Mouse (Mus musculus) gastrocnemius, postnatal 14 days (tissue): ENCODE results near the gene Dmtf1. TPM values are rescaled to one million over a fixed set of nuclear protein-coding genes. Genes with fewer than 3 reads are reported as not detected.
"Not testable (repeated sequence)": the region's sequence is repeated elsewhere in the genome, so short reads cannot be mapped to it uniquely, and the experiment has no call there.

Experiments used
- DNase-seq: peaks from one replicate; pipeline ENCODE4 v3.0.0; 2021; ENCODE audit warnings: mixed read lengths
- intact Hi-C: fragments of 180-260 bp; cut with DNase I; formaldehyde crosslinking; loops from one replicate; pipeline ENCODE4 v1.15.1; 2025; ENCODE audit warnings: low total_unique reads
- long read RNA-seq, 2 experiments: library from polyadenylated mRNA; stranded (forward); transcript quantifications; one replicate each; pipeline ENCODE4 v2.0.0; 2021
- total RNA-seq, 2 experiments: library from RNA; stranded (reverse); gene quantifications; 2 replicates each; pipeline ENCODE4 v1.2.3; 2021

Gene Dmtf1
- 10 to 100 TPM in 1 of 2 experiments, 1 to 10 TPM in 1; 7.8 to 10.2 TPM for total RNA-seq
- long read RNA-seq, experiment 1, partial matches to known transcripts: 1 of 3 reads
- long read RNA-seq, experiment 1, other reads (novel, unspliced or antisense): 0 of 3 reads
- long read RNA-seq, experiment 2, partial matches to known transcripts: 1 of 7 reads
- long read RNA-seq, experiment 2, other reads (novel, unspliced or antisense): 2 of 7 reads

GRCm38 (mm10) chr5:9161456-9162041 lies at the start of gene Dmtf1:
Gene Dmtf1, minus strand, starts transcription at chr5:9161776.
- intact Hi-C loops: no loop called here
- DNase-seq: peak; percentile 89

- intact Hi-C loops: no loop called here
These were observed 24.9 kb upstream of the Dmtf1 start for GRCm38 (mm10) chr5:9186467-9186866.

GRCm38 (mm10) chr5:9173295-9173694 lies 11.7 kb upstream of the Dmtf1 start:
- intact Hi-C loops: no loop called here
- no peak for DNase-seq

More at GRCm38 (mm10) chr5:9186467-9186866, 24.9 kb upstream of the Dmtf1 start:
- no peak for DNase-seq

GRCm38 (mm10) chr5:9169328-9170005 lies 7.9 kb upstream of the Dmtf1 start:
- intact Hi-C loops, DNase-seq: not testable (repeated sequence)

GRCm38 (mm10) chr5:9166366-9166765 lies 4.8 kb upstream of the Dmtf1 start:
- no peak for DNase-seq
- intact Hi-C loops: no loop called here

GRCm38 (mm10) chr5:9165151-9165550 lies 3.6 kb upstream of the Dmtf1 start:
- intact Hi-C loops, DNase-seq: not testable (repeated sequence)

- intact Hi-C loops: no loop called here
- no peak for DNase-seq
These were observed 1.8 kb upstream of the Dmtf1 start for GRCm38 (mm10) chr5:9163411-9163810.

- intact Hi-C loops: no loop called here
- no peak for DNase-seq
These were observed 512 bp upstream of the Dmtf1 start for GRCm38 (mm10) chr5:9162088-9162487.

GRCm38 (mm10) chr5:9160831-9161455 lies 633 bp downstream of the Dmtf1 start:
- intact Hi-C loops: no loop called here
- peak; percentile 33 for DNase-seq

GRCm38 (mm10) chr5:9157336-9157735 lies 4.2 kb downstream of the Dmtf1 start:
- intact Hi-C loops: no loop called here
- DNase-seq: no peak

GRCm38 (mm10) chr5:9156746-9157145 lies 4.8 kb downstream of the Dmtf1 start:
- no peak for DNase-seq
- intact Hi-C loops: no loop called here

- intact Hi-C loops: no loop called here
- no peak for DNase-seq
These were observed 12.2 kb downstream of the Dmtf1 start for GRCm38 (mm10) chr5:9149273-9149850.

- intact Hi-C loops: no loop called here
- DNase-seq: no peak
These were observed 19.2 kb downstream of the Dmtf1 start for GRCm38 (mm10) chr5:9142376-9142775.

GRCm38 (mm10) chr5:9140724-9141123 lies 20.9 kb downstream of the Dmtf1 start:
- DNase-seq: no peak
- intact Hi-C loops: no loop called here

- intact Hi-C loops: no loop called here
- DNase-seq: no peak
These were observed 26.0 kb downstream of the Dmtf1 start for GRCm38 (mm10) chr5:9135588-9135987.

GRCm38 (mm10) chr5:9131786-9132185 lies 29.8 kb downstream of the Dmtf1 start:
- no peak for DNase-seq
- intact Hi-C loops: no loop called here

GRCm38 (mm10) chr5:9128566-9128965 lies 33.0 kb downstream of the Dmtf1 start:
- intact Hi-C loops: no loop called here
- DNase-seq: no peak

- intact Hi-C loops: no loop called here
- no peak for DNase-seq
These were observed 37.4 kb downstream of the Dmtf1 start for GRCm38 (mm10) chr5:9124134-9124533.

GRCm38 (mm10) chr5:9114162-9114561 lies 47.4 kb downstream of the Dmtf1 start:
- intact Hi-C loops: no loop called here
- no peak for DNase-seq

- intact Hi-C loops: no loop called here
These were observed 49.8 kb downstream of the Dmtf1 start for GRCm38 (mm10) chr5:9111759-9112158.

More at GRCm38 (mm10) chr5:9111759-9112158, 49.8 kb downstream of the Dmtf1 start:
- peak; percentile 14 for DNase-seq
